Mouse (Mus musculus) gastrocnemius, postnatal 10 days (tissue): ENCODE results near the gene Ppp2r3a. TPM values are rescaled to one million over a fixed set of nuclear protein-coding genes. Genes with fewer than 3 reads are reported as not detected.
A peak's percentile ranks its signal among the peaks of the same experiment; 100 is the strongest.

Experiments
- DNase-seq: peaks from one replicate; pipeline ENCODE4 v3.0.0; 2021; ENCODE audit warnings: mixed read lengths
- total RNA-seq, 2 experiments: library from RNA; stranded (reverse); gene quantifications; 2 replicates each; pipeline ENCODE4 v1.2.3; 2021

The Ppp2r3a gene
- total RNA-seq, 2 experiments from 2014 or later, result 184 to 206 TPM

- DNase-seq, result no peak
These were observed 946 bp upstream of the Ppp2r3a start for GRCm38 (mm10) chr9:101252541-101252940.

DNA sequence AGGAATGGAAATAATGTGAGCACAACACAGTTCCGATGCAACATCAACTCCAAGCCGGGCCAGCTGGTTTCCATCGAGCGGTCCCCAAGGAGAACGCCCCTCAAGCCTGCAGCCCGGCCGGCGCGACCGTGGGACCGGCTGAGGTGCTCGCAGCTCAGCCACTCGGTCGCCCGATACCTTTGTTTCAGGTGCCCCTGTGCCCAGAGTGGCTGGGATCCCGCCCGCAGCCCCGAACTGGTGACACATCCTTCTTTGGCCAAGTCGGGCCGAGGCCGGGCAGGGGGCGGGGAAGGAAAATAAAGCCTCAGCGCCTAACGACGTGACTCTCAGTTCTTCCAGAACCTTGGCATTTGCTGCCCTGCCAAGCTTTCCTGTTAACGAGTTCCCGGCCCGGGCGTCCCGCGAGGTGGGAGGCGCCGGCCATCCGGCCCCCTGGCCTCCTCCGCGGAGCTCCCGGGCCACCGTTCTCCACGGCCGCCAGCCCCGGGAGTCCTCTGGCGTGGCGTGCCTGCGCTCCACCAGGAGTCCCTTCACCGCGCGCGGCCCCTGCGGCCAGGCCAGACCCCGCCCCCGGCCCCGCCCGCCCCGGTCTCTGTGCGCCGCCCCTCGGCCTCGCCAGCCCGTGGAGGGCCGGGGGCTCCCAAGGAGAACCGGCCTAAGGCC is 483 bp downstream of the Ppp2r3a start:
- peak; percentile 75 for DNase-seq

- no peak for DNase-seq
These were observed 1.1 kb downstream of the Ppp2r3a start for GRCm38 (mm10) chr9:101250486-101250885.

DNA sequence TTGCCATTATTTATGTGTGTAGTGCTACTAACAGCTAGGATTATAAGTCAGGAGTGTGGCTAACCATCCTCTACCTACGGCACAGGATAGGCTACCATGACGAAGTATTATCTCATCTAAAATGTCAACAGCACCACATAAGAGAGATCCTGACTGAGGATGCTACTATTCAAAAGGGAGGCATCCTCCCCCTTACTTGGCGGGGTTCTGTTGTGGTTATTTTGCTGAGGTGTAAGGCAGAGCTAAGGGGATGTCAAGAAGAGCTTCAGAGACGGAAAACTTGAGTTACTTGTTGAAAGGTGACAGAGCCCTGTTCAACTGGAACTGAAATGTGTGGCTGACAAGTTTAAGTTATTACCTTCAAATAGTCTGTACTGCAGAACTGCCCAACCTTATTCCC is 2.0 kb downstream of the Ppp2r3a start:
- DNase-seq, result no peak

DNA sequence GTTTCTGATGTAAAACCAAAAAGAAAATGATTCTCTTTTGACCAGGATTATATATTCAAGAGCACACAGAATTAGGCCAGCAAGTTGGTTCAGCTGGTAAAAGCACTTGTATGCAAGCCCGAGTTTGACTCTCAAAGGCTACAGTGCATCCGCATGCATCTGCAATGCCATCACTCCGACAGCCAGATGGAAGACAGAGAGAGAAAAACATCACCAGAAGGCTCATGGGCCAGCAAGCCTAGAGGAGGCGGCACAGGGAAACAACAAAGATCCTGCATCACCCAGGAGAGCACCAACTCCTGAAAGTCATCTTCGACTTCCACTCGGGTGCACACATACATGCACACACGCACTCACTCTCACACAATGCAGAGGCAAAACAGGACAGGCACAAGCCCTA is 4.1 kb downstream of the Ppp2r3a start:
- DNase-seq, result no peak

DNA sequence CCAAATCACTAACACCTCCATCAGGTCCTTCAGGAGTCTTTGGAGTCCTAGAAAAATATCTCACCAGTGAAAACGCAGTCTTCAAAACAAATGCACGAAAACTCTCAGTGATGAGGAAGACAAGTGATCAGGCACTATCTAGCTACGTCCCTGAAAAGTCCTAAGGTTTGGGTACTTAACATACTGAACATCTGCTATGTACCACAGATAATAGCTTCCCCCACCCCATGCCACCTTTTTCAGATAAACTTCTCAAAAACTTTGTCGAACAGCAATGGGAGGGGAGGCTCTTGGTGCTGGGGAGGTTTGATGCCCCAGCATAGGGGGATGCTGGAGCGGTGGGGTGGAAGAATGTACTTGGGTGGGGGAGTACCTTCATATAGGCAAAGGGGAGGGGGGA is 6.1 kb downstream of the Ppp2r3a start:
- no peak for DNase-seq

DNA sequence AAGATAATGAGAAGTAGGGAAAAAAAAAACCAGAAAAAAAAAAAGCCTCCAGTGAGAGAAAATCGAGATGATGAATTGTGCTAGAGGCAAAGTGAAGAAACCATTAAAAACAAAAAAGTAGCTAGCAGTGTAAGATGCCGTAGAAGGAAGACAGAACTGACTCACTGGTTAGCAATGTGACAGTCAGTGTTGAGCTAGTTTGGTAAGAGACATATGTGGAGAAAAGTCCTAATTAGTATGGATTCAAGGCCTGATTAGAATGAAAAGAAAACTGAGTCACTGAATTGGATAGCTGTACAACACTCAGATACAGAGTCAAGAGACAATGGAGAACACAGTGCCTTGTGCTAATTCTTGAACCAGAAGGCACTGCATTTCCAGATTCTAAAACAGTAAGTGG is 7.9 kb downstream of the Ppp2r3a start:
- no peak for DNase-seq

- DNase-seq, result no peak
These were observed 11.4 kb downstream of the Ppp2r3a start for GRCm38 (mm10) chr9:101240161-101240560.

- no peak for DNase-seq
These were observed 15.8 kb downstream of the Ppp2r3a start for GRCm38 (mm10) chr9:101235786-101236185.

DNA sequence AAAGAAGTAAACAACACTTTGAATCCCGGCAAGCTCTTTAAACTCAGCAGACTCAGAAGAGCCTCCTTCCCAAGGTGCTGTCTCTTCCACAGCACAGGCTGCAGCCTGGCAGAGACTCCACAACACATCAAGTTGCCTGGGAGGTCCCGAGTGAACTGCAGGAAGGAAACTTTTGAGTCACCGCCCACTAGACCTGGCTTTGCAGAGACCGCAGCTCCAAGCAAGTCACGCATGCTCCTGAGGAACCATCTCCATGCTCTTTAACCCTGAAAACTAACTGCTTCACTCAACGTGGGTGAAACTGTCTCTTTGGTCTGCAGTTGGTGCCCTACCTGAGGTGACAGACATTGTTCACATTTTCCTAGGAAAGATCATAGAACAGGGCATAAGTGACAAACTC is 19.6 kb downstream of the Ppp2r3a start:
- DNase-seq, result no peak

GRCm38 (mm10) chr9:101230028-101230427 is 21.6 kb downstream of the Ppp2r3a start:
- DNase-seq, result no peak

DNA sequence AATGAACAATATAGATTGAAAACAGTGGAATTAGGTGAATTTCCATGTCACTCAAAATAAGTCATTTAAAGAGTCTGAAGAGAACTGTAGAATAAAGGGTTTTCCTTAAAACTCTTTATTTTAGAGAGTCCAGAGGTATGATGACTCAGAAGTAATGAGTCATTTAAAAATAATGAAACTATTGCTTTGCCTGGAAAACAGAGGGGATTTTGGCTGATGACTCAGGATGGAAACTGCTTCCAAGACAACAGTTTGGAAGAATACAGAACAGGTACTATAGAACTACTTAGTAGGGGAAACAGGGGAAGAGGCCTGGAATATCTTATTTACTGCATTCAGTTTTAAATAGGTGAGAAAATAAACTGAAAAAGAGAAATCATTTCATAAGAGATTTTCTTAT is 22.7 kb downstream of the Ppp2r3a start:
- DNase-seq, result no peak

GRCm38 (mm10) chr9:101207984-101208383 is 43.6 kb downstream of the Ppp2r3a start:
- DNase-seq, result no peak

DNA sequence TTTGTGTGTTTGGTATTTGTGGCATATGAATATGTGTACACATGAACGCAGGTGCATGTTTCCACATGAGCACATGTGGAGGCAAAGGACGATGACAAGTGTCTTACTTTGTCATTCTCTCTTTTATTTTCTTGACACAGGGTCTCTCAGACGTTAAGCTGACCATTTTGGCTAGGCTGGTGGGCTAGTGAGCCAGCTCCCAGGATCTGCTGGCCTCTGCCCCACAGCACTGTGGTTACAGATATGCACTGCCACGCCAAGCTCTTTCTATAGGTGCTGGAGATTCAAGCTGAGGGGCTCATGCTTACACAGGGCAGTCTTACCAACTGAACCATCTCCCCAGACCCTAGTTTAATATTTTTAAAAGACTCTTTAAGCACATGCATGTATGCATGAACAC is 45.1 kb downstream of the Ppp2r3a start:
- no peak for DNase-seq

DNA sequence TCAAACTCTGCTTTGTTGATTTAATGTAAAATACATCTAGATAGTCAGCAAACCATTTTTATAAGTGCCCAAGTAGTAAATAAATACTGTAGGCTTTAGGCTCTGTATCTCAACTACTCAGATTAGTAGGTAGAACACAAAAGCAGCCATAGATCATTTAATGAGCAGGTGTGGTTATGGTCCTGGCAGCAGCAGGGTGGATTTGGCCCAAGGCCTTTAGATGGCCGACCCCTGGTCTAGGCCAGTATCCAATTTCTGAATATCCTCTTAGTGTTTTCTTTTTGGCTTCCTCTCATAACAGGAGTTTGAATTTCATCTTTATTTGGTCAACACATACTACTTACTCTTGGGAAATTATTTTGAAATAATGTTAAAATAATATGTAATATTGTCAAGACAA is 46.4 kb downstream of the Ppp2r3a start:
- DNase-seq, result no peak

DNA sequence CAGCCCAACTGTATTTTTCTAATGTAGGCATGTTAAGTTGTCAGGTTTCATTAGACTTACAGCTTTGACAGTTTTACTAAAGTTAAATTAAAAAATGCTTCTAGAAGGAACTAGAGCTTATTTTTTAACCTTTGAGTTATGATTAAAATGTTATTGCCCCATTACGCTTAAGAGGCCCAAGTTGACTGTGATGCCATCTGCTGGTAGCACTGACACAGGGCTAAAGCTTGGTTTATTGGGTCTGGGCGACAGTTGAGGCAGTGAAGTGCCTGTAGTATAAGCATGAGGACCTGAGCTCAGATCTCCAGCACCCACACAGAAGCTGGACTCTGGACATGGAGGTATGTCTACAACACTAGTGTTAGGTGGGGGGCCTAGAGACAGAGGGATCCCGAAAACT is 47.5 kb downstream of the Ppp2r3a start:
- no peak for DNase-seq

GRCm38 (mm10) chr9:101200627-101201026 is 51.0 kb downstream of the Ppp2r3a start:
- no peak for DNase-seq

DNA sequence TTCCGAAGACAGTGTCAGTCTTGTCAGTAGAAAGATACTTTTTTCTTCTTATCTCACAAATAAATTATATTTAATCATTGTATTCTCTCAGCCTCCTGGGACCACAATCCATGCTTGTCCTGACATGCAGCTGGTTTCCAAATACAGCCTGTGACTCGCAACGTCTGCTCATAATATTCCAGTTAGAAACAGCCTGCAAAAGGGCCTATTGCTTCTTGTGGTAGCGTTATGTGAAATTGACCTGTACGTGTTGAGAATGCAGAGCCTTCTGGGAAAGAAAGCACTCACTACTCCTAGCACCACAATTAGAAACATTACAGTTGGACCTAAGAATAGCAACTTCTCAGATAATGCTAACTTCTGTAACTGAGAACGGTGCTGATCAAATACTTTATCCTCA is 52.8 kb downstream of the Ppp2r3a start:
- DNase-seq, result no peak

DNA sequence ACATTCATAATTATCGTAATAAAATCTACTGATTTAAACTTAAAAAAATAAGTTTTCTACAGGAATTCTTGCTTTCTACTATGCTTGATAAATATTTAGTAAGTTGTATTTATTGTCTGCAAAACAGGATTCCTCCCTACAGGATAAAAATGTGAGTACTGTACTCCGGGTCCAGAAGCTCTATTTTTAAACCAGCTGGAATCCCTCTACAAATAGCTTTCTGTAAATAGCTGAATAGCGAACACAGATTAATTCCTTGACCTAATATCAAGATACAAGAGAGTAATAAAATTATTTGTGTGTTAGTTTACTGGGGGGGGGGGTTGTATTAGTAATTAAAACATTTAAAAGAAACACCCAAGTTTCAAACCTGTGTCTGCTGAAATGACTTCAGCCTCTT is 53.3 kb downstream of the Ppp2r3a start:
- DNase-seq, result no peak

DNA sequence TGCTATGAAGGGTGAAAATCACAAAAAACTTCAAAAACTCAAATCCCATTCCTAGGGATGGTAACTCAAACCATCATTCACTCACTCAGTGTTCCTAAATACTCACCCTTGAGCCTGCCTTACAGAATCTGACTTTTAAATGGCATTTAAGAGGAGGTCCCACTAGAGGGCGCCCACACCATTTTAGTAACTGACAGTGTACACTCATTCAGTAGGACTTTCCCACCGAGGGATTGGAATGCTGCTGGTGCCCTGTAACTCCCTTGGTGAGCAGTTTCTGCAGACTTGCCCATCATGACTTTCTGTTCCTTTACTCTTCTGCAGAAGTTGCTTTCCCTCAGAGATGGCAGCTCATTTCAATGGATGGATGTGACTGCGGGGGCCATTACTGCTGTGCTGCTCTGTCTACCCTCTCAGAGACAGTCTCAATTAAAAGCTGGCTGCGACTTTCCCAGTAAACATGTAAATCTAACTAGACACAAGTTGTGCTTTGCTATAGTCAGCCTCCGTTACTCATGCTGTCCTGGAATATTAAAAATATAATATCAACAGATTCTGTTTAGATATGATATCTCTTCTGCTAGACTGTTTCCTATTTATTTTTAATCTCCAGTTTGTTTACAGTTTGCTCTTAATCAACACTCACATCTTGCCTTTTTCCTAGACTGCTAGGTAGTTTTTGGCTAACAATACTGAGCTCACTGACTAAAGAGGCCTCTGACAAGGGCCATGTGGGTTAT is 69.5 kb downstream of the Ppp2r3a start:
- DNase-seq, result peak; percentile 87

DNA sequence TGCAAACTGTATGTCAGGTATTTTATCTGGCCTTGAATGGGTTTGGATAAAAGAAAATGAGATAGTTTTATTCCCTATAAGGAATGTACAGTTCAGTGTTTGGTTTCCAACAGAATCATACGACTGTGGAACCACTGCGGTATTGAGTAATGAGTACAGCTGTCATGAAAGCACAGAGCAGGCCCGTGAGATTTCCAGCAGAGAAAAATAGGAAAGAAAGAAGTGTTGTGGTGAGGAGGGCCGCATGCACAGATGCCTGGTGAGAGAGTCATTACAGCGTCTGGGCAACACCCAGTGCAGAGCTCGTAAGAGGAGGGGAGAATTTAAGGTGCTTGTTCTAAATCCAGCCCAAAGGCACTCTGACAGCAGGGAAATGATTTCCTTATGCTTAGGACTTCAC is 70.3 kb downstream of the Ppp2r3a start:
- DNase-seq, result no peak

GRCm38 (mm10) chr9:101180234-101180633 is 71.4 kb downstream of the Ppp2r3a start:
- no peak for DNase-seq

- DNase-seq, result no peak
These were observed 91.0 kb downstream of the Ppp2r3a start for GRCm38 (mm10) chr9:101160627-101161026.

DNA sequence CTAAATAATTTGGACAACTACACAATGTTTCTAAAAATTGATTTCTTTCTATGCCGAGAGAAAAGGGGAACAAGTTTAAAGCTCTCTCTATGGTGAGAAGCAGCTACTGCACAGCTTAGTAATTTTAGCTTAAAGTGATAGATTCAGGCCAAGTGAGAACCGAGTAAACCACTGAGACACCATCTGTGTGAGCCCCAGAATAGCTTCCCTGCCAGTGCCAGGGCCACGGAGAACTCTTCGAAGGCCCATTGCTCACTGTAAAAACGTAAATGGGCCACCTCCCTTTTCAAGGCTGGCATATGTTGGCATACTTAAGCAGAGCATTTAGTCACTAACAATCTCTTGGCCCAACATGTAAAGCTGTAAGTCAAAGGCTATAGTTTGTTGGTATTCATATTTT is 91.5 kb downstream of the Ppp2r3a start:
- DNase-seq, result no peak
